Mouse (Mus musculus): ENCODE results near the gene Nfatc2. TPM values are rescaled to one million over a fixed set of nuclear protein-coding genes. Genes with fewer than 3 reads are reported as not detected.

The Nfatc2 gene
- polyA plus RNA-seq, 1 experiment from 2014 or later = 1.8 TPM

DNA sequence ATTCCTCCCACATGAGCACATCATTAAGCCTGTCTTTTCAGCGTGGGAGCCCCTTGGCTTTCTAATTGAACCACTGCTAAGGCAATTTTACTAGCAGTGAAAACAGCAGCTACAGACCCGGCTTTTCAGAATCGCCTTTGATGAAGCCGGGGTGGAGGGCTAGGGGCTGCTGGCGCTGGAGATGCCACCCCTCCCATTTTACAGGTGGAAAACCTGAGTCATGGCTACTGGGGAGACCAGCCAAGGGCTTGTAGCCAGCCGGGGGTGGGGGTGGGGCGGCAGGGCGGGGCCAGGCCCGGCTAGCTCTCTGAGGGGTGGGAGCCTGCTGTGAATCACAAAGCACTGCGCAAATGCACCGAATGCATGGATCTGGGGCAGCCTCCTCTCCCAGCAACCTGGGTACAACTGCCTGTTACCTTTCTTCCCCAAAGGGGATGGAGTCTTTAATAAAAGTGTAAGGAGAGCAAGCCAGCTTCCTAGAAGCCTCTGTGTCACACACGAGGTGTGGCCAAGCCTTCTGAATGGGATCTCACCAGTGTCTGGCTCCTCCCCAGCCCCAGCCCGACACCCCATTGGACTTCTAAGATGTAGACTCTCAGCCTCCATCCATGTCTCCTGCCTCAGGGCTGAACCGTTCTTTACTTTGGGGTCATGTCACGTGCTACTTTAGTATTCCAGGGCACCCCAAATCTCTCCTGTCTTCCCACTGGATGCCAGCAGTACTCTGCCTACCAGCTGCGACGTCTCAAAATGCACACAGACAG is 75.9 kb downstream of the Nfatc2 start:
- peak overlapping the region; percentile 23 for H3K9ac ChIP-seq
- H3K4me3 ChIP-seq = peak overlapping the region; percentile 25
- H3K27me3 ChIP-seq = no peaks in the 10 kb centered on the region
- H3K36me3 ChIP-seq = no peaks in the 10 kb centered on the region
- 10% methylated on average over 17 of the region's 17 CpGs for WGBS
- peaks cover 32% of the 10 kb centered on the region for H3K4me1 ChIP-seq
- H3K9me3 ChIP-seq = no peaks in the 10 kb centered on the region
- peak; percentile 21; the same call in 1 of the 2 replicates for ATAC-seq (ENCODE audit: borderline replicate concordance, extremely low read depth, low FRiP score, low TSS enrichment)
- H3K27ac ChIP-seq = peak overlapping the region; percentile 69
- peak overlapping the region; percentile 55 for H3K4me2 ChIP-seq

DNA sequence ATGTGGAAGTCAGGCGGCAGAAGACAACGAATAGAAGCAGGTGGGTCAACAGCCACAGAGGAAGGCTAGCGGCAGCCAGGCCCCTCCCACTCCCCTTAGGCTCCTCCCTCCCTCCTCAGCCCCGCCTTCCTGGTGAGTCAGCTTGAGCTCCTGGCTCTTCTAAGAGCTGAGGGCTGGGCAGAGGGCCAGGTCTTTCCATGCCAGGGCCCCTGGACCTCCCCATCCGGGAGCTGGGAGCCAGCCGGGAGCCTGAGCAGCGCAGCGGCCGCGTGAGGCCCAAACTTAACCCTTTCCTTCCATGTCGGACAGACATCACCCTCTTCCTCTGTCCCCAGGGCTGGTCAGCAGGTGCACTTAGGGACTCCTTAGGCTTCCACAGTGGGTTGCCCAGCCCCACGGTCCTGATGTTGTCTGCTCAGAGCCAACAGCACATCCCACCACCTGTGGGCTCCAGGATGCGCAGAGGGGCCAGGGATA is 76.5 kb downstream of the Nfatc2 start:
- Histone ChIP-seq H3K4me2 (peak overlapping the region; percentile 55), H3K4me1 (peaks cover 32% of the 10 kb centered on the region), H3K27me3 (no peaks in the 10 kb centered on the region), H3K4me3 (peak overlapping the region; percentile 25), H3K27ac (peak overlapping the region; percentile 69), H3K9me3 (no peaks in the 10 kb centered on the region), H3K36me3 (no peaks in the 10 kb centered on the region), H3K9ac (peak overlapping the region; percentile 23)
- WGBS = under 1% methylated on average over 13 of the region's 13 CpGs
- peak; percentile 95 for ATAC-seq (ENCODE audit: borderline replicate concordance, extremely low read depth, low FRiP score, low TSS enrichment)

DNA sequence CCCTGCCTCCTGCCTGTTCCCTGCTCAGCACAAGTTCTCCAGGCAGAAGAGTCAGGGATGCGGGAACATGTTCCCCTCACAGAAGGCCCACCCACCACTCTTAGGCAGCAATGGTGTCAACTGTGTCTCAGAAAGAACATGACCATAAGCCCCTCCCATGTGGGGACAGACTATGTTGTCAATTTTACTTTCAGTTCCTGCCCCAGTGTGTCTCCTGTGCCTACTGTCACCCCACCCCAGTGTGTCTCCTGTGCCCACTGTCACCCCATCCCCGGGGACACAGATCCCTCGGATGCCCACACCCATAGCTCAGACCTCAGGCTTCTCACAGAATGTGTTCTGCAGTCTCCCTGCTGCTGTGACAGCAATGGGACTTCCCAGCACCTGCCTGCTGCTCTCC is 79.2 kb downstream of the Nfatc2 start:
- Histone ChIP-seq H3K4me2 (no peak overlapping the region), H3K27ac (no peak overlapping the region), H3K9me3 (no peaks in the 10 kb centered on the region), H3K9ac (no peak overlapping the region), H3K4me1 (peaks cover 21% of the 10 kb centered on the region), H3K4me3 (no peak overlapping the region), H3K27me3 (no peaks in the 10 kb centered on the region), H3K36me3 (no peaks in the 10 kb centered on the region)
- ATAC-seq (ENCODE audit: borderline replicate concordance, extremely low read depth, low FRiP score, low TSS enrichment) = no peak
- WGBS = 80% methylated on average over 3 of the region's 3 CpGs

DNA sequence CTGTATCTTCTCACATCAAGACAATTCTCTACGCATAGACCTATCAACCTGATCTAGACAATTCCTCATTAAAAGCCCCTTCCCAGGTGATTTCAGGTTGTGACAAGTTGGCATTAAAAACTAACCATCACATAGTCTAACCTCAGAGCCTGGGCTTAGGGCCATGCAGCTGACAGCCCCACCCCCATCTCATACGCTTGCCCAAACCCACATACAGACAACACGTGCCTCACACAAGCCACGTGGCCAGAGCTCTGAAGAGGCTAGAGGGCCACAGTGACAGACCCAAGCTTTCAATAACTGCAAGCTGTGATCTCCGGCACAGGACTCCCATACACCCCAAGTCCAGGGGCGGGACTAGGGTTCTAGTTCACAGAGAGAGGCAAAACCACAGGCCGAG is 80.7 kb downstream of the Nfatc2 start:
- no peaks in the 10 kb centered on the region for H3K36me3 ChIP-seq
- no peak overlapping the region for H3K4me2 ChIP-seq
- peaks cover 15% of the 10 kb centered on the region for H3K4me1 ChIP-seq
- H3K27me3 ChIP-seq = no peaks in the 10 kb centered on the region
- ATAC-seq (ENCODE audit: borderline replicate concordance, extremely low read depth, low FRiP score, low TSS enrichment) = no peak
- no peak overlapping the region for H3K27ac ChIP-seq
- no peak overlapping the region for H3K4me3 ChIP-seq
- 89% methylated on average over 7 of the region's 7 CpGs for WGBS
- no peak overlapping the region for H3K9ac ChIP-seq
- H3K9me3 ChIP-seq = no peaks in the 10 kb centered on the region

DNA sequence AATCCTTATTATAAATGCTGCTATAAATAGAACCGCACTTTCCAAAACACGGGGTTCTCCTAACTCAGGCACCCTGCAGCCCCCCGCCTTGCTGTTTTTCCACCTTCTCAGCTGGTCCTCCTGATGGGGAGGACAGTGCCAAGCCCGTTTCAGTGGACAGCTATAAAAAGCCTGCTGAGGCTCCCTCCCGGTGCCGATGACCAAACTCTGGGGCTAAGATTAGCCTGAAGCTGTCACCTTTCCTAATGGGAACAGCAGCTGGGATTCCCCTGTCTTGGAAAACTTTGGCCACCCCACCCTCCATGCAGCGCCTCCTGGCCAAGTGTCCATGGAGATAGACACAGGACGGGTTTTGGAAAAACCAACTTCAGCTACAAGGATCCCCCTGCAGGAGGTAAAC is 81.9 kb downstream of the Nfatc2 start:
- WGBS = 73% methylated on average over 8 of the region's 8 CpGs
- H3K9ac ChIP-seq = no peak overlapping the region
- no peak for ATAC-seq (ENCODE audit: borderline replicate concordance, extremely low read depth, low FRiP score, low TSS enrichment)
- H3K36me3 ChIP-seq = no peaks in the 10 kb centered on the region
- no peak overlapping the region for H3K4me2 ChIP-seq
- no peaks in the 10 kb centered on the region for H3K9me3 ChIP-seq
- no peak overlapping the region for H3K27ac ChIP-seq
- H3K27me3 ChIP-seq = no peaks in the 10 kb centered on the region
- H3K4me3 ChIP-seq = no peak overlapping the region
- H3K4me1 ChIP-seq = peaks cover 4% of the 10 kb centered on the region; the same call in 1 of the 2 replicates

DNA sequence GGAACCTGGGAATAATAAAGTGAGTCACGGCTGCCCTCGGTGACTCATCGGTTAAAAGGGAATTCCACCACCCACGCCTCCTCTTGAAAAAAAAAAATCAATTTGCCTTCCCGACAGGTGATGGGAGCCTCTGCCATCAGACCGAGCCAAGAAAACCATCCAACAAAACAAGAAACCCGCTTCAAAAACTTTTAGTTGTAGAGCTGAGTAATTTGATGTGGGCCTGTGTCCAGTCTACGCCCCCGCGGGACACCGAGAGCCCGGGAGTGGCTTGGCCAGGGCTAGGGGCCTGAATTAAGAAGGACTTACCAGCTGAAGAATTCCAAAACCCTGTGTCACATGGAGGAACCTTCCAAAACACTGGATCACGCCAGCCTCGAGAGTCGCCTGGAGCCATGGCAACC is 83.2 kb downstream of the Nfatc2 start:
- Histone ChIP-seq H3K9me3 (no peaks in the 10 kb centered on the region), H3K9ac (no peak overlapping the region), H3K27ac (no peak overlapping the region), H3K36me3 (no peaks in the 10 kb centered on the region), H3K27me3 (no peaks in the 10 kb centered on the region), H3K4me3 (no peak overlapping the region), H3K4me1 (no peaks in the 10 kb centered on the region), H3K4me2 (no peak overlapping the region)
- ATAC-seq (ENCODE audit: borderline replicate concordance, extremely low read depth, low FRiP score, low TSS enrichment) = no peak
- WGBS = 70% methylated on average over 15 of the region's 15 CpGs

DNA sequence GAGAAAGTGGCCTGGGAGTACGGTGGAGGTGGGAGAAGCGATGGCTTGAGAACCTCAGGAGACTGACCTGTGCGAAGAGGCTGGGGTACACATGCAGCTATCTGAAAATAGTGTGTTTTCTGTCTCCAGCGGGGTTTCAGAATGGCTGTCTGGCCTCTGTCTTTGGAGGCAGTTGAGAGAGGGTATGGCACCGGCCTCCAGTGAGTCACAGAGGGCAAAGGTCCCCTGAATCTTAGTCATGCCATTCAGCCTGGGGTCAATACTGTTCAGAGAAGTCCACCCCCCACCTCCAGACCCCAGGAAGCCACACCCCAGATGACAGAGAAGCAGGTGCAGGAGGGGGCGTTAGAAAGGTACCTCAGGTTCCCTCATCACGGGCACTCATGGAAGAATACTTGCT is 83.7 kb downstream of the Nfatc2 start:
- Histone ChIP-seq H3K4me3 (no peak overlapping the region), H3K9ac (no peak overlapping the region), H3K27me3 (no peaks in the 10 kb centered on the region), H3K4me1 (no peaks in the 10 kb centered on the region), H3K27ac (no peak overlapping the region), H3K9me3 (no peaks in the 10 kb centered on the region), H3K36me3 (no peaks in the 10 kb centered on the region), H3K4me2 (no peak overlapping the region)
- WGBS = 86% methylated on average over 7 of the region's 7 CpGs
- no peak for ATAC-seq (ENCODE audit: borderline replicate concordance, extremely low read depth, low FRiP score, low TSS enrichment)

DNA sequence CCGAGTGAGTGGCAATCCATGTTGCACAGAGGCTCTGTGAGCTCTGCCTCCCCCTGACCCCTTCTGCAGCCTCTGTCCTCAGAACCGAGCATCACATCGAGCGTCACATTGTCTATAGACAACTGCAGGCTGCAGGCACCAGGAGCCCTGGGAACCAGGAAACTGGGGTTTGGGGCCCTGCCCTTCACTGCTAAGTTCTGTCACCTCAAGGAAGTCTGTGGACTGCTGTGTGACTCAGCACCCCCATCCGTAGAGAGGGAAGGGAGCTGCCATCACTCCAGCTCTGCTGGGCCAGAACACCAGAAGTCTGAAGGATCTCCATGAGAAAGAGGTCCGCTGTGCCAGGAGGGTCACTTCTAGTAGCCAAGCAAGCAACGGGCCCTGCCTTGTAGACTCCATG is 84.7 kb downstream of the Nfatc2 start:
- no peaks in the 10 kb centered on the region for H3K36me3 ChIP-seq
- no peak overlapping the region for H3K4me2 ChIP-seq
- H3K9me3 ChIP-seq = no peaks in the 10 kb centered on the region
- no peak for ATAC-seq (ENCODE audit: borderline replicate concordance, extremely low read depth, low FRiP score, low TSS enrichment)
- H3K4me3 ChIP-seq = no peak overlapping the region
- WGBS = 77% methylated on average over 7 of the region's 7 CpGs
- H3K27me3 ChIP-seq = no peaks in the 10 kb centered on the region
- no peaks in the 10 kb centered on the region for H3K4me1 ChIP-seq
- H3K9ac ChIP-seq = no peak overlapping the region
- no peak overlapping the region for H3K27ac ChIP-seq

DNA sequence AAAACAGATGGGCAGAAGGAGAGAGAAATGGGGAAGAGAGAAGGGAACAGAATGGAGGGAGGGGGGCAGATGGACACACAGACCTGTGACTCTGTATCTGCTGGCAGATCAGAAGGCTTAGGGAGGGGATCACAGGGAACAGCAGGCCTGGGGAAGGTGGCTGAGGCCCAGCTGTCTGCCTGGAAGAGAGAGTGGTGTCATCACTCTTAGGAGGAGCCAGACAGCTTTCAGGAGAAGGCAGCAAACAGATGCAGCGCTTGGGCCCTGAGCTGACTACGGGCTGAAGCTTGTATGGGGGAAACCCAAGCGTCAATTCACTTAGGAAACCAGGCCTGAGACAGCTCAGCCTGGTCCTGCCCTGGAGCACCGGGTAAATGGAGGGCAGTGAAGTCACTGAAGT is 86.0 kb downstream of the Nfatc2 start:
- 66% methylated on average over 4 of the region's 4 CpGs for WGBS

DNA sequence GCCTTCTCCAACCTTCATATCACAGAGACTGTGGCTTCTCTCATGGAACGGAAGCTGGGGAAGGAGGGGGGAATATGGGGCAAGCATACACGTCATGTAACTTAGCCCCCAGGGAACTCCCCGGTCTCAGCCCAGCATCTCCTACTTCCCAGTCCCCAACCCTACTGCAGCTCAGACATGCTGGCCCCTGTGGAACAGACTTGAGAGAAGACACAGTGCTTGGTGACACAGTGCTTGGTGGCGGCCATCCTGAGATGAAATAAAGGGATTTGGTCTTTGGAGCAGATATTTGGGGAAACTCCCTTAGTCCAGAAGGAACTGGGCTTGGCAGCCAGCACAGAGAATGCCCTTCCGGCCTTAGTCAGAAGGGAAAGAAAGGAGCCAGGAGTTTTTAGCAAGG is 87.3 kb downstream of the Nfatc2 start:
- Histone ChIP-seq H3K36me3 (no peaks in the 10 kb centered on the region), H3K4me2 (no peak overlapping the region), H3K4me3 (no peak overlapping the region), H3K9ac (no peak overlapping the region), H3K9me3 (no peaks in the 10 kb centered on the region), H3K4me1 (no peaks in the 10 kb centered on the region), H3K27me3 (no peaks in the 10 kb centered on the region), H3K27ac (no peak overlapping the region)
- no peak for ATAC-seq (ENCODE audit: borderline replicate concordance, extremely low read depth, low FRiP score, low TSS enrichment)
- WGBS = 76% methylated on average over 5 of the region's 5 CpGs

More for the DNA sequence above, 86.0 kb downstream of the Nfatc2 start:
- H3K9ac ChIP-seq = no peak overlapping the region
- no peaks in the 10 kb centered on the region for H3K9me3 ChIP-seq
- ATAC-seq (ENCODE audit: borderline replicate concordance, extremely low read depth, low FRiP score, low TSS enrichment) = no peak
- H3K27me3 ChIP-seq = no peaks in the 10 kb centered on the region
- H3K27ac ChIP-seq = no peak overlapping the region
- H3K4me1 ChIP-seq = no peaks in the 10 kb centered on the region
- H3K4me3 ChIP-seq = no peak overlapping the region
- H3K36me3 ChIP-seq = no peaks in the 10 kb centered on the region
- no peak overlapping the region for H3K4me2 ChIP-seq

DNA sequence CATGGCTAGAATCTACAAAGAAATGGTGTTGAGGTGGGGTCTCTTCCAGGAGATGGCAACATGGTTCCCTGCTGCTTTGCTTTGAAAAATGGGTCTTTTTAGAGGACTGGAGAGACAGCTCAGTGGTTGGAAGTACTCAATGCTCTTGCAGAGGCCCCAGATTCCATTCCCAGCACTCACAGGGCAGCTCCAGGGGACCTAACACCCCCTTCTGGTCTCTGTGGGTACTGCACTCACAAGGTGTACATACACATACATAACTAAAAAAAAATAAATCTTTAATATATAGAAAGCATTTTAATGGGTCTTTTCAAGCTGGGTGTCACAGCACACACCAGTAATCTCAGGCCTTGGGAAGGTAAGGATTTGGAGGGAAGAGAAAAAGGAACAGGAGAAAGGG is 89.9 kb downstream of the Nfatc2 start:
- Histone ChIP-seq H3K27me3 (no peaks in the 10 kb centered on the region), H3K36me3 (no peaks in the 10 kb centered on the region), H3K4me3 (no peak overlapping the region), H3K9ac (no peak overlapping the region), H3K9me3 (no peaks in the 10 kb centered on the region), H3K4me1 (no peaks in the 10 kb centered on the region), H3K4me2 (no peak overlapping the region), H3K27ac (no peak overlapping the region)
- ATAC-seq (ENCODE audit: borderline replicate concordance, extremely low read depth, low FRiP score, low TSS enrichment) = no peak

DNA sequence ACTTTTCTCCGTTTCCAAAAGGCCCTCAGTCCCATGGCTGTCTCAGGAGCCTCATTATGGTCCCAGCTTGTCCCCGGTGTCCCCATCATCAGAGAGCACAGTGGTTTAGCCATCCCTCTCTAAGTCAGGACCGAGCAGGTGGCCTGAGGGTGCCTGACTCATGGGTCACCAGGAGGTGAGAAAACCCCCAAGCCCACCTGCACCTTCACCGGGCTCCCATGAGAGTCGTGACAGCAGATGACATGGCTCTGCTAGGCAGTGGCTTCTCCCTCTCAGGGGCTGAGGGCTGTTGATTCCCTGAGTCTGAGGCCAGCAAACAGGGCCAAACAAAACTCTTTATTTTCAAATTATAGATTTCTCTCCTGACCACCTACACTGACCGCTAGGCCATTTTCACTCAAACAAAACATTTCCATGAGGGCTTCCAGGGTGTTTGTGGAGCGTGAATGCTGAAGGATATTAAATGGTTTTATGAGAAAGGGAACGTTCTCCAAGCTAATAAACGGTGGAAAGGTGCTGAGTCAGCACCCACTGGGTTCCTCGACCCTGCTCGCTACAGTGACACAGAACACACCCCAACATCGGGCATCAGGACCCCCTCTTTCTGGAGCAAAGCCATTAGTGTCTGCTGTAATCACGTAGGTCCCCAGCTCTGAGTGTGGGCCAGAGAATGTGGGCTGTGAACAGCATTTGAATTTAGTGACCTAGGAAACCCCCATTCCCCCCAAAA is 92.8 kb downstream of the Nfatc2 start:
- Histone ChIP-seq H3K9ac (no peak overlapping the region), H3K4me2 (no peak overlapping the region), H3K36me3 (no peaks in the 10 kb centered on the region), H3K27me3 (no peaks in the 10 kb centered on the region), H3K4me3 (no peak overlapping the region), H3K9me3 (no peaks in the 10 kb centered on the region), H3K4me1 (no peaks in the 10 kb centered on the region), H3K27ac (no peak overlapping the region)
- ATAC-seq (ENCODE audit: borderline replicate concordance, extremely low read depth, low FRiP score, low TSS enrichment) = no peak
- whole genome bisulfite sequencing = 78% methylated on average over 13 of the region's 13 CpGs
